Mouse (Mus musculus) midbrain, embryonic 14.5 days (tissue): ENCODE data around the gene Trpc1. TPM values are rescaled to one million over a fixed set of nuclear protein-coding genes. Genes with fewer than 3 reads are reported as not detected.

Experiments
- ATAC-seq: fragments of 200-750 bp; cut with Nextera tagmentation; 2 replicates; pipeline ENCODE4 v1.8.0; 2017; ENCODE audit warnings: moderate number of reproducible peaks, moderate library complexity; ENCODE audit not compliant: low FRiP score, low TSS enrichment
- DNase-seq: peaks from one replicate; pipeline ENCODE4 v3.0.0-alpha.2; 2015
- H3K27ac ChIP-seq: fragments of 300-500 bp; sonication (generic); replicated peaks from 2 replicates; pipeline ENCODE4 v1.5.1; 2014; ENCODE audit warnings: mild to moderate bottlenecking, low read depth, low read length, moderate library complexity
- H3K27me3 ChIP-seq: fragments of 300-500 bp; sonication (generic); 2 replicates; pipeline ENCODE4 v1.6.1; 2014; ENCODE audit warnings: low read length, control low read depth, mixed read lengths; ENCODE audit not compliant: control insufficient read depth, insufficient read depth
- H3K36me3 ChIP-seq: fragments of 300-500 bp; sonication (generic); 2 replicates; pipeline ENCODE4 v1.6.1; 2014; ENCODE audit warnings: low read length, control low read depth; ENCODE audit not compliant: control insufficient read depth, insufficient read depth
- H3K4me1 ChIP-seq: fragments of 300-500 bp; sonication (generic); 2 replicates; pipeline ENCODE4 v1.6.1; 2014; ENCODE audit warnings: mild to moderate bottlenecking, antibody characterized with exemption, low read length, control low read depth; ENCODE audit not compliant: control insufficient read depth, insufficient read depth
- H3K4me2 ChIP-seq: fragments of 300-500 bp; sonication (generic); 2 replicates; pipeline ENCODE4 v1.6.1; 2014; ENCODE audit warnings: mild to moderate bottlenecking, low read length, moderate library complexity
- H3K4me3 ChIP-seq: fragments of 300-500 bp; sonication (generic); replicated peaks from 2 replicates; pipeline ENCODE4 v1.5.1; 2014; ENCODE audit warnings: low read depth, low read length
- H3K9ac ChIP-seq: fragments of 300-500 bp; sonication (generic); replicated peaks from 2 replicates; pipeline ENCODE4 v1.6.1; 2014; ENCODE audit warnings: mild to moderate bottlenecking, low read length, moderate library complexity
- H3K9me3 ChIP-seq: fragments of 300-500 bp; sonication (generic); 2 replicates; pipeline ENCODE4 v1.6.1; 2016; ENCODE audit warnings: low read length, control low read depth, mixed read lengths; ENCODE audit not compliant: control insufficient read depth
- WGBS: fragments of 180-500 bp; shearing (Covaris S2); extraction: QIAGEN DNeasy Blood & Tissue Kit; methylation state at CpG from one replicate; pipeline ENCODE4 v1.1.7; 2014; 5-methylcytosine and 5-hydroxymethylcytosine counted together
- polyA plus RNA-seq: library from polyadenylated mRNA; unstranded; fragments of >200 nt; fragmentation: Nextera tagmentation; extraction: Ambion mirVana; gene quantifications from 2 replicates; pipeline ENCODE4 v1.2.1, GENCODE M21; 2014

Trpc1 gene
- polyA plus RNA-seq, 1 experiment from 2014 or later = 10.5 TPM

DNA sequence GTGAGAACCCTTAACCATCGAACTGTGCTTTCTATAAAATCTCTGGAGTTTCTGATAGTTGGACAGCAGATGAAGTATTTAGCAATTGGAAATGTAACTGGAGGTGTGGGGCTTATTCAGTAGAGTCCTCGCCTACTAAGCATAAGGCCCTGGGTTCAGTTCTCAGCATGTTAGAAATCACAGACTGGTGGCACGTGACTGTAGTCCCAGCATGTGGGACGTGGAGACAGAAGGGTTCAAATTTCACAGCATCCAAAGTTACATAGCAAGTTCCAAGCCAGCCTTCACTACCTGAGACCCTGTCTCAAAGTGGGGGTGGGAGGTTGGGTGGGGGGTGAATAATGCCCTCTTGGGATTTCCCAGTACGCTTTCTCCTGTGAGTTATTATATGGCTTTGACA is 81.9 kb downstream of the Trpc1 start:
- no peaks in the 10 kb centered on the region for H3K9me3 ChIP-seq
- H3K4me3 ChIP-seq = no peak overlapping the region
- ATAC-seq (no peak), DNase-seq (no peak)
- no peak overlapping the region for H3K9ac ChIP-seq
- H3K4me2 ChIP-seq = no peak overlapping the region
- no peaks in the 10 kb centered on the region for H3K4me1 ChIP-seq
- H3K27me3 ChIP-seq = no peaks in the 10 kb centered on the region
- no peaks in the 10 kb centered on the region for H3K36me3 ChIP-seq
- WGBS = 67% methylated on average over 5 of the region's 5 CpGs
- no peak overlapping the region for H3K27ac ChIP-seq

DNA sequence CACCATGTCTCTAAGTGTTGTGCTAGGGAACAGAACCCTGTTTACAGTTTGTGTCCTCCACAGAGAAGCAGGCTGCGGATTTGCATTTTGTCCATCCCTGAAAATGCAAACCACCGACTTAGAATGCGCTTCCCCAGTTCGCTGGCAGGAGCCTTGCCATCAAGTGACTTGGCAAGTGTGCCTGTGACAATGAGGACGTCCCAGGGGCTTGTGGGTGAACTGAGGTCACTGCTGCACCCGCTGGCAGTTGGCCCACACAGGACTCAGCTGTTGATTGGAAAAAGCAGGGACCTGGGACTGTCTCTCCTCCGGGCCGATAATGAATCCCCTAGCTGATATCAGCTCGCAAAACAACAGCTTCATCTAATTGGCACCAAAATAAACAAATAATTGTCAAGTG is 82.3 kb downstream of the Trpc1 start:
- no peak overlapping the region for H3K9ac ChIP-seq
- H3K9me3 ChIP-seq = no peaks in the 10 kb centered on the region
- H3K4me1 ChIP-seq = no peaks in the 10 kb centered on the region
- 21% methylated on average over 9 of the region's 9 CpGs for WGBS
- no peak overlapping the region for H3K27ac ChIP-seq
- no peak overlapping the region for H3K4me3 ChIP-seq
- no peaks in the 10 kb centered on the region for H3K27me3 ChIP-seq
- H3K36me3 ChIP-seq = no peaks in the 10 kb centered on the region
- ATAC-seq = 0 out of 2 replicates have a peak, but pooled peaks have one; percentile 49
- DNase-seq = peak; percentile 69
- no peak overlapping the region for H3K4me2 ChIP-seq

DNA sequence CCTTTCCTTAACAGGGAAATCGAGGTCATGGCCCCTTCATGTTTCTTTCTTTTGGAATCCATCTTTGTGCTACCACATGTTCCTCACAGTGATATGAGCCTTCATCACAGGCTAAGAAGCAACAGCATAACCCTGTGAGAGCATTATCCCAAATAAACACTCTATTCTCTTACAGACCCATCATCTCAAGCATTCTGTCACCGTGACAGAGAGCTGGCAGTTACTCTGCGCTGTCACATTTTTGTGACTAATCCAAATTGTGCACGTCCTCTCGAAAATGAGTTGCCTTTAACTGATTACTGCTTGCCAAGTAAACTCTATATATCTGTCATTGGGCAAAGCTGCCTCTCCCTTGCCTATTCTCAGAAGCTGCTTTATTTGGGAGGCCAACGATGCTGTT is 84.3 kb downstream of the Trpc1 start:
- ATAC-seq = no peak
- Histone ChIP-seq H3K4me1 (no peaks in the 10 kb centered on the region), H3K9ac (no peak overlapping the region), H3K4me3 (no peak overlapping the region), H3K9me3 (no peaks in the 10 kb centered on the region), H3K36me3 (no peaks in the 10 kb centered on the region), H3K4me2 (no peak overlapping the region), H3K27ac (no peak overlapping the region), H3K27me3 (no peaks in the 10 kb centered on the region)
- WGBS = 92% methylated on average over 6 of the region's 6 CpGs
- DNase-seq = no peak

DNA sequence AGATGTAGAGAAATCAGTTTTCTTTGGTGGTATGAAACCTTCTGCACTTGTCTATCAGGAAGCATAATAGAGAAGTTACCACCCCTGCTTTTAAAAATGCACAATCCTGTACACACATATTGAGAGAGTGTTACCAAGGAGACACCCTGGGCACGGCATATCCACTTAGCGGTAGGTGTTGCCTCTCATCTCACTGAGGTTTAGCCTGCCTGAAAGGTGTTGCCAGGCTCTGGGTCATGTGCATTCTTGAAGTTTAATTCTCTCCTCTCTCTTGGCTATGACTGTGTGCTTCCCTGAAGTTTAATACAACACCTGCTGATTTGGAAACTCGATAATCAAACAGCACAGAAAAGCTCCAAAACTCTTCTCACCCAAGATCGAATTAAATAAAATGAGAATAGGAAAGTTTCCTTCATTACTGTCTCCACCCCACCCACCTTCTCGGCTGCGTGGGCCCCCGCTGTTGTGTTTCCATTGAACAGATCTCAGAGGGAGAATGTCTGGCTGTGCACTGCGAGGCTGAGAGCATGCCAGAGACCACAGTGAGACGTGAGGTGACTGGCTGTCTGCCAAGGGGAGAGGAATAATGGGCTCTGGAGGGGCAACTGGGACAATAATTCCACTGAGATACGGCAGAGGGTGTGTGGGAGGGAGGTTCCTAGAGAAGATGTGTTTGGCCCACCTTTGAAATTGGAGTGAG is 85.7 kb downstream of the Trpc1 start:
- H3K9ac ChIP-seq = no peak overlapping the region
- ATAC-seq = peak; percentile 66; the same call in 1 of the 2 replicates

DNA sequence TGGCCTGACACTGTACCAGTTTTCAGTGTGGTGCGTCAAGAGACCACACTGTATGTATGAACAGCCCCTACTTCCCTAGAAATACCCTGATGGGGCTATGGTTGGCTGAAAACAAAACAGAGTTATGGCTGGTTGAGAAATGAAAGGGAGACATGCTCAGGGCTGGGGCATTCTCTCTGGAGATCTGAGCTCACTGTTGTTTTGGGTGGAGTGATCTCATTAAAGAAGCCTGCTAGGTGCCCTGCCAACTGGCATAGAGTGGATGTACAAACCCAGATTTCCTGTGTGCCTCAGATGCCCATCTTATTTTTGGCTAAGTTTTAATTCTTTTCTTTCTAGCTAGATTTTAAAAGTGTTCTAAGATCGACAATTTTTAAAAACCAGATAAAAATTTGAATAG is 92.2 kb downstream of the Trpc1 start:
- H3K27ac ChIP-seq = no peak overlapping the region
- WGBS = 95% methylated on average over 2 of the region's 2 CpGs
- no peak overlapping the region for H3K4me3 ChIP-seq
- no peak overlapping the region for H3K4me2 ChIP-seq
- ATAC-seq (no peak), DNase-seq (no peak)
- H3K9me3 ChIP-seq = no peaks in the 10 kb centered on the region
- H3K9ac ChIP-seq = no peak overlapping the region
- H3K36me3 ChIP-seq = no peaks in the 10 kb centered on the region
- H3K27me3 ChIP-seq = no peaks in the 10 kb centered on the region
- no peaks in the 10 kb centered on the region for H3K4me1 ChIP-seq

More for the DNA sequence above, 85.7 kb downstream of the Trpc1 start:
- H3K36me3 ChIP-seq = no peaks in the 10 kb centered on the region
- H3K27me3 ChIP-seq = no peaks in the 10 kb centered on the region
- no peak overlapping the region for H3K27ac ChIP-seq
- no peak overlapping the region for H3K4me2 ChIP-seq
- DNase-seq = peak; percentile 68
- no peaks in the 10 kb centered on the region for H3K9me3 ChIP-seq
- H3K4me3 ChIP-seq = no peak overlapping the region
- 47% methylated on average over 10 of the region's 10 CpGs for WGBS
- no peaks in the 10 kb centered on the region for H3K4me1 ChIP-seq

Other genes starting within 250 kb of the Trpc1 start
- gene U2surp, start 238.4 kb downstream of the Trpc1 start, polyA plus RNA-seq = 136 and 137 TPM in 2 replicates
- gene Paqr9, start 190.7 kb downstream of the Trpc1 start, polyA plus RNA-seq = 4.7 and 6.0 TPM in 2 replicates
- gene Pcolce2, start 112.8 kb downstream of the Trpc1 start, polyA plus RNA-seq = 1.1 and 1.2 TPM in 2 replicates
- gene Pls1, start 94.9 kb upstream of the Trpc1 start, polyA plus RNA-seq = 2.4 and 3.3 TPM in 2 replicates
- gene Atr, start 107.2 kb upstream of the Trpc1 start, polyA plus RNA-seq = 14.7 and 17.3 TPM in 2 replicates
- gene Xrn1, start 204.4 kb upstream of the Trpc1 start, polyA plus RNA-seq = 22.1 and 24.4 TPM in 2 replicates